Mouse (Mus musculus) left cerebral cortex, postnatal 10 days (tissue): ENCODE measurements around the gene Gpr19. TPM values are rescaled to one million over a fixed set of nuclear protein-coding genes. Genes with fewer than 3 reads are reported as not detected.

Source experiments
- DNase-seq, 2 experiments: peaks; one replicate each; pipeline ENCODE4 v3.0.0; 2021 to 2022; ENCODE audit warnings: low spot score in 2 of 2, mixed read lengths in 1 of 2; ENCODE audit errors: extremely low spot score in 1 of 2
- intact Hi-C: fragments of 180-260 bp; cut with DNase I; formaldehyde crosslinking; loops from one replicate; pipeline ENCODE4 v1.15.1; 2025
- total RNA-seq, 2 experiments: library from RNA; stranded (reverse); gene quantifications; 2 replicates each; pipeline ENCODE4 v1.2.3; 2021

The Gpr19 gene
- total RNA-seq, 2 experiments from 2014 or later: 23.4 to 26.0 TPM

DNA sequence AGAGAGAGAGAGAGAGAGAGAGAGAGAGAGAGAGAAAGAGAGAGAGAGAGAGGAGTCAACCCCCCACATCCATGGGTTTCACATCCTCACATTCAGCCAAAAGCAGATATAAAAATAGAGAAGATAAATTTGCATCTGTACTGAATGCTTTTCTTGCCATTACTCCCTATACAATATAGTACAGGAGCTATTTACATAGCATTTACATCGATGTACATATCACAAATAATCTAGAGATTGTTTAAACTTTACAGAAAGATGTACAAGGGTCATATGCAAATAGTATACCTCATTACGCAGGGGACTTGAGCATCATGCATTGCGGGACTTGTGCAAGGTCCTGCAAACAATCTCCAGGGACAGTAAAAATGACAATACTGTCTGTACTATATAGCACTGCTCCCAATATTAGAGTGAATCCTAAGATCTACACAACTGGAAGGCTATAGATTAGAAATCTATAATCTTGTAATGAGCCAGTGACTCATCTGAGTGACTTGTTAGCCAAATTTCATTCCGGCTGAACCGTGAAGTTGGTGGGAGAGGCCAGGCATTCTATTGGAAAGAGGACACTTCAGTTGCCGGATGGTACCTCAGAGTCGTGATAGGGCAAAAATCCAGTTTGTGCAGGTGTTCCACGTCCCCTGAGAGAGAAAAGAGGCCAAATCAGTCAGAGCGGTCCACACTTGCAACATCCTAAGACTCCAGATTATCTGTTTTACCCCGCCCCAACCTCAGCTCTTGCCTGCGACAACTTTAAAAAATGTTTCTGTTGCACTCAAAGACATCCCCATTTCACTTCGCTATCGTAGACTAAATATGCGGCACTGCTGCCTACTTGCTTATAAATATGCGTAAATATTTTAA lies 1.6 kb downstream of the Gpr19 start:
- intact Hi-C loops: no loop called here
- DNase-seq: no peak

DNA sequence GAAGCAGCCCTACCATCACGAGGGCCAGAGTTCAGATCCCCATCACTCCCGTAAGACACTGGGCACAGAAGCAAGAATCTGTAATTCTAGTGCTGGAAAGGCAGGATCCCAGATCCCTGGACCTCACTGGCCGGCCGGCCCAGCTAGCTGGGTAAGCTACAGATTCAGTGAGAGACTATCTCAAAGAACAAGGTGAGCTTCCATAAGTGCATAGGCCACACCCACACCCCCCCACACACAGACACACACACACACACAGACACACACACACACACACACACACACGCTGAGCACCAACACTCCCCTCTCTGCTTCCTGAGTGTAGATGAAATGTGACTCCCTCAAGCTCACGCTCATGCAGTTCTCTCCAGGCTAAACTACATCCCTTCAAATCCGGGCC lies 7.9 kb downstream of the Gpr19 start:
- intact Hi-C loops: no loop called here
- no peak for DNase-seq

DNA sequence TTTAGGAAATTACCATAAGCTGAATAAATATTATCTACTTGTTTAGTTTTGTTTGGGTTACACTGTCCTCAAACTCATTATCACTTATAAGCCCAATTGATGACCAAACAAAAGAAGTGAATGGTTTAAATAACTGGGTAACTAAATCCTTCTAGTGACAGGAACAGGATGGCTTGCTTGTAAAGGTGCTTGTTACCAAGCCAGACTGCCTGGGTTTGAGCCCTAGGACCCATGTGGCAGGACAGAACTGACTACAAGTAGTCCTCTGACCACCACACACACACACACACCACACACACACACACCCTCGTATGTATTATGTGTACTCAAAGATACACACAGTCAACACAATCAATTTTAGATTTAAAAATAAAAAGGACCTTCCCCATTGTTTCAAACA lies 8.6 kb downstream of the Gpr19 start:
- intact Hi-C loops: loop anchor here (5.0 kb wide), 1 partner anchor 33 kb away; the partner anchor contains the start of gene Cdkn1b
- DNase-seq: no peak

DNA sequence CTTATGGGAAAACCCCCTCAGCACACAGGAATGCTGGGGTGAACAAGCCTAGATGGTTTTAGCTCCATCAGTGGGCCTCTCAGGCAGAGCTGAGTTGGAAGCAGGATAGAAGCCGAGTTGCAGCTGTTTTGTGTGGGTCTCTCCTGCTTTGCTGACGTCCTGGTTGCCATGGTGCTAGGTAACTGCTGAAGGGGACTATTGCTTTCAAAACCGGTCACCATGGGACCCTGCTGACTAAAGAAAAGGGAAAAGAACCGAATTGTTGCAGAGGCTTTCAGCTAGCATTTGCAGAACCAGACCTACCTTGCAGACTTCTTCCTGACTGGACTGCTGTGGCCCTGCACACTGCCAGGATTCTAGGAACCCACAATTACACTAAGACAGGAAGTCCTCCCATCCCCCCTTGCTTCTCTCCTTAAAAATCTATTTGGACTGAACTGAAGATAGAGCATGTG lies 9.8 kb downstream of the Gpr19 start:
- intact Hi-C loops: loop anchor here (5.0 kb wide), 1 partner anchor 34 kb away; the partner anchor contains the start of gene Cdkn1b
- peak; percentile 56 to 76 for DNase-seq

DNA sequence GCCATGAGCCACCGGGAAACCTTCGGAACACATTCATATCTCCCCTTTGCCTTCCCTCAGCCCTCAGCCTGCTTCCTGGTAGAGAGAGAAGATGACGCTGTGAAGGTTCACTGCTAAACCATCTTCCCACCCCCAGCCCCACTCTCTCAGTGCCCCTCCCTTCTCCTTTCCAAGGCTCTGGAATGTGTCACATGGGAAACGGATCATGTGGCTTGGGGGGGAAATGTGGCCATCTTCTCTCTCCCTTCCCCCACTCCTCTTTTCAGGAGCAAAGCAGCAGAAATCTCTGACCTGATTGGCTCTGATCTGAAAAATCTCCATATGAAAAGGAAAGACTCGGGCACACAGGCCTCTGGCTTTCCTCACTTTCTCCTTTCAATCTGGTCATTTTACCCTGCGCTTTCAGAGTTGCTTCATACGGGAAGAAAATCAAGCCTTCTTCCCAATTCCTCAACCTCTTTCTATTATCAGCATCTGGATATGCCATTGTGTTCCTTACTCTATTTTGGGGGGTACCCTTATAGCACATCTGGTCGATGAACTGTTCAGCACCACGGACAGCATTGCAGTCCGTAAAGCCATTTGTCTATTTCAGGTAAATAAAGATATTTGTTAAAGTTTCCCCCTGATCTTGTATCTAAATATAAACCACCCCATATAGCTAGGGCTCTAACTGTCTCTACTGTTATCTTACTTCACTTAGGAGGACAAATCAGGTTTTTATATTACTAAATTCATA lies 10.5 kb downstream of the Gpr19 start:
- DNase-seq: peak; percentile 87 to 90
- intact Hi-C loops: loop anchor here (5.0 kb wide), 1 partner anchor 34 kb away; the partner anchor contains the start of gene Cdkn1b

DNA sequence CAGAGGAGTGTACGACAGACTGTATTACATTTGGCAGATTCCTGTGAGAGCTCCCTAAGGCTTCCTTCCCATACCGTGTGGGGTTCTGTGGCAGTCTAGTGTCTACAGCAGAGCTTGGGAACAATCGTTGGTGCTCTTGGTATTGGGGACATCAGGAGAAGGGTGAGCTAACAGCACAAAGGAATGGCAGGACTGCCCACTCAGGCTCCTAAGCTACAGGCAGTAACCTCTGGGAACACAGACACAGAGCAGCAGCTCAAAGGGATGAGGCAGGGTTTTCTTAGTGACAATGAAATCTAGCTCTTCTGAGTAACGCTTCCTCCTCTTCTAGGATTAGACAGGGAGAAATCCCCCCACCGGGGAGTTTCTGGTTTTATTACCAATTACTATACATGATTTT lies 11.4 kb downstream of the Gpr19 start:
- intact Hi-C loops: loop anchor here (5.0 kb wide), 1 partner anchor 35 kb away; the partner anchor contains the start of gene Cdkn1b

DNA sequence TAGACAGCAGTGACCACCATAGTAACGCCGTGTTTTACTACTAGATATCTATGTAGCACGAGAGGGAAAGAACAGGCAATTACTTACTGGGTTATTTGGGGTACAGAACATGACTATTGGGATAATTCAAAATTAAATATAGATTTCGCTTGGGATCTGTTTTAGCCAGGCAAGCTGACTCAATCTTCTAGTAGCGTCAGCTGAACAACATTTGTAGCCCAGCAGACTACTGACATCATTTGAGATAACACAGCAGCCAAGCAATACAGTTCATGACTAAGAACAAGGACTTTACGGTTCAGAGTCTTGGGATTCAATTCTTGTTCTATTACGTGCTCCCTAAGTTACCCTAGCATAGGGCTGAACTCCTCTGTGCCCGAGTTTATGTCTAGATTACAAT lies 11.9 kb downstream of the Gpr19 start:
- intact Hi-C loops: loop anchor here (5.0 kb wide), 1 partner anchor 36 kb away; the partner anchor contains the start of gene Cdkn1b
- DNase-seq: no peak

More for the DNA sequence above, 11.4 kb downstream of the Gpr19 start:
- DNase-seq: peak in 1 of 2 experiments; percentile 20

DNA sequence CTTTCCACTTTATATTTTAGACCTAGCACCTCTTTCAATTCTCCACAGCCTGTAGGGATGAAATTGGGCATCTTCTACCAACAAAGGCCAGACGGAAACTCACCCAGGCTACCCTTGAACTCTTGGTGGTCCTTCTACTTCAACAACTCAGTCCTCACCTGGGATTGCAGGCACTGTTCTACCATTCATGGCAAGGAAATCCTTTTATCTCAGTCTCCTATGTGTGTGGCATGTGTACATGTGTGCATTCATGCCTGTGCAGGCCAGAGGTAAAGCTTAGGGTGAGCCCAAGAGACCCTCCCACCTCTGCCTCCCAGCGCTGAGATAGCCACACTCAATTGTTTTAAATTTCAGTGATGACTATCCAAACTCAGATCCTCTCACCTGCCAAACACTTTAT lies 12.9 kb downstream of the Gpr19 start:
- intact Hi-C loops: loop anchor here (5.0 kb wide), 1 partner anchor 37 kb away; the partner anchor contains the start of gene Cdkn1b
- DNase-seq: no peak

DNA sequence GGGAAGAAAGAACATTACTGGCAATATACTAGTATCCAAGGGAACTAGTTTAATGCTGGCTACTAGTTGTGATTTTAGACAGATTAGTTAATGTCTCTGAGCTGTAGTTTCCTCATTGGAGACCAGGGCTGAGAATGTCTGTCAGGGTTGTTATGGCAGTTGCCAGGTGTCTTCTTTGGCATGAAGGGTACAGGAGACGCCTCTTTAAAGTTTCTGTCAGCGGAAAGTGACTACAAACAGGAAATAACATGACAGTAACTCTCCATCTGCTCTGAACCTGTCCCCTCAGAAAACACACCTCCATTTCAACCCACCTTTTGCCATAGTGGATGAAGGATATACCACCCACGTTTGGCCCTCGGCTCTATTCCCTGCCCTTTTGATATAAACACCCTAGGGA lies 14.7 kb downstream of the Gpr19 start:
- intact Hi-C loops: no loop called here
- DNase-seq: no peak

DNA sequence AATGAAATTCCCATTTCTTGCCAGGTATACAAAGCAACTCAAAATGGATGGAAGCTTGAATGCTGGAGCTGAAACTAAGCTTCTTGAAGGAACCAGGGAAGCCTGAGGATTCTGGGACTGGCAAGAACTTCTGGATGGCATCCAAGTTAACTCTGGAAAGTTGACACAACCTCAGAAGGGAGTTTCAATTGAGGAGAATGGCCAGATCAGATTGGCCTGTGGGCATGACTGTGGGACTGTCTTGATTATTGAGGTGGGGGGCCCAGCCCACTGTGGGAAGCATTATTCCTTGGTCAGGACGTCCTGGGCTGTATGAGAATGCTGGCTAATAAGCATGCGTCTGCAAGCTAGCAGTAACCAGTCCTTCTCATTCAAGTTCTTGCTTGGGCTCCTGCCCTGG lies 18.3 kb downstream of the Gpr19 start:
- no peak for DNase-seq
- intact Hi-C loops: no loop called here

DNA sequence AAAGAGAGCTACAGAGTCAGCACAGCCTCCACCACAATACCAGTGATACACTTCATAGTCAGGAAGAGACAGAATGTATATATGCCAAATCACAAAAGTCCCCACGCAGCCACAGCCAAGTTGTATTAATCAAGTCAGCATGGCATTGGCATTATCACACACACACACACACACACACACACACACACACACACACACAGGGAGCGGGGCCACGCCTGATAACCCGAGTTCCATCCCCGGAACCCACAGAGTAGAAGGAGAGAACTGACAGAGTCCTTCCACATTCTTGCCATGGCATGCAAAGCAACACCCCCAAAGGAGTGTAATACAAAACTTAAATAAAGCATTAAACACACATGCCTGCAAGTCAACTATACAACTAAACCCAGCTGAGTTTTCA lies 18.8 kb downstream of the Gpr19 start:
- intact Hi-C loops: no loop called here
- no peak for DNase-seq

DNA sequence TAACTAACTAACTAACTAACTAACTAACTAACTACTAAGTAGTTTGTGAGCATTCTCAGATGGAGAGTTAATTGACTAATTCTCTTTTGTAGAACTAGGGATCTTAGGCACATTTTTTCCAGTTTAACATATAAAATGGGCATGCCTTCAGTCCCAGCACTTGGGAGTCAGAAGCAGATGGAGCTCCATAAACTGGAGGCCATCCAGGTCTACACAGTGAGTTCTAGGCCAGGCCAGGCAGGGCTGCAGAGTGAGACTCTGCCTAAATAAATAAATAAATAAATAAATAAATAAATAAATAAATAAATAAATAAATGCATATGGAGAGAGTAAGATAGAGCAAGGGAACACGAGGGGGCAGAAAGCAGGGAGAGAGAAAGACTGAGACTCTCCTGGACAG lies 20.5 kb downstream of the Gpr19 start:
- DNase-seq: no peak
- intact Hi-C loops: no loop called here

DNA sequence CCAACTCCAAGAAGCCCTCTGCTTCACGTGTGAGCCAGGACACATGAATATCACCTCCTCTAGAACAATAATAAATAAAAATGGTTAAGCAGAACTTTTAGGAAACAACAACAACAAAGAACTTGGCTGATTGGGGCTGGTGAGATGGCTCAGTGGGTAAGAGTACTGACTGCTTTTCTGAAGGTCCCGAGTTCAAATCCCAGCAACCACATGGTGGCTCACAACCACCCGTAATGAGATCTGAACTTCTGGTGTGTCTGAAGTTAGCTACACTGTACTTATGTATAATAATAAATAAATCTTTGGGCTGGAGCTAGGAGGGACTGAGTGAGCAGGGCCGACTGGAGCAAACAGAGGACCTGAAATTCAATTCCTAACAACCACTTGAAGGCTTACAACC lies 21.1 kb downstream of the Gpr19 start:
- DNase-seq: no peak
- intact Hi-C loops: no loop called here

DNA sequence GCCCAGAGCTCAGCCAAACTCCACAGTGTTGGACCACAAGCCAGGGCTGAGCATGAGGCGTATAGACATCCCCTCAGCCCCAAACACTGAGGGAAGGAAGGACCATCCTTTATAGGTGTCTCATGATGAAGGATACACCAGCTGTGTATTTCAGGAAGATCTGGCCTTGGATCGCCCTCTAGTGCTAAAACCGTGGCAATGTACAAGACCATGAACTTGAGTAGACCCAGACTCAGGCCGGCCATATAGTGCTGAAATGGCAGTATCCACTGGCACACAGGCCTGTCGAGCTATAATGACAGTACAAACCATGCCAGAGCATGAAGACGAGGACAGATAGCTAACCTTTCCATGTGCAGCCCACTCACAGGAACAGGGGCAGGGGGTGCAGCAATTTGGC lies 21.6 kb downstream of the Gpr19 start:
- intact Hi-C loops: no loop called here

DNA sequence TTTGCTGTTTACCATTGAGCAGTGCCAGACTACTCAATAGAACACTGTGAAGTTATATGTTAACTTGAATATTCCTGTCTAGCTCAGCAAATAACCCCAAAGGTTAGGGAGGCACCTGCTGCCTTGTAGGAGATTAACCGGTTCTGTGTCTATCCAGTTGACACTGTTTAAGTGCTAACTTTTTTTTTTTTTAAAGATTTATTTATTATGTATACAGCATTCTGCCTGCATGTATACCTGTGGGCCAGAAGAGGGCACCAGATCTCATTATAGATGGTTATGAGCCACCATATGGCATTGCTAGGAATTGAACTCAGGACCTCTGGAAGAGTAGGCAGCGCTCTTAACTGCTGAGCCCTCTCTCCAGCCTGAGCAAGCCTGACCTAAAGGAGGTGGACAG lies 25.4 kb downstream of the Gpr19 start:
- no peak for DNase-seq
- intact Hi-C loops: no loop called here

More for the DNA sequence above, 21.6 kb downstream of the Gpr19 start:
- DNase-seq: no peak

DNA sequence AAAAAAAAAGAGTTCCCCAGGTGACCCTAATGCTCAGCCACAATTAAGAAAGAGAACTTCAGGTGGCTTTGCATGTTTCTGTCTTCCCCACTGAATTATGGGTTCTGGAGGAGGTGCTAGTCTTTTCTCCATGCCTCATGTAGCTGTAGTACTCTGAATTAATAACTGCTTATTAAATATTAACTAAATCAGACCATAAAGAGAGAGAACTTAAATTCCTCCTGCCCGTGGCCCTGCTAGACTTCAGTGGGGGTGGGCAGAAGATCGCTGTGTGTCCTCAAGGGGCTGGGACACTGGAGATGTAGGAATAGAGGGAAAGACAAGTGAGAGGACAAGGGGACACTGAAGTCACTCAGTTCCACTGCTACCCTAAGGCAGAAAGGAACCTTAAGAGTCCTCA lies 26.1 kb downstream of the Gpr19 start:
- intact Hi-C loops: no loop called here
- DNase-seq: no peak

DNA sequence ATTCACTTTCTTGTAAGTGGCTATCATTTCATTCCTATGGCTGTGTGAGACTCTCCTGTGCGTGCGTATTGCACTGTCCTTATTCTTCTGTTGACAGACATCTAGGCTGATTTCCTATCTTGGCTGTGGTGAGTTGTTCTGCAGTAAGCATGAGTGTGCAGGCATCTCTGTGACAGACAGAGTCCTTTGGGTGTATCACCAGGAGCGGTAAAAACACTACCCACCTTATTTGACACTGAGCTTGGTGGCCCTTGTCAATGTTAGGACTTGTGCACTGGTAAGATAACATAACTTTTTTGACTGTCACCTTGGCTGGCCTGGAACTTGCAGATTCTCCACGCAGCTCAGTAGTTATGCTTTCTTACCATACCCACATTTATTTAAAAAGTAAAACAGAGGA lies 27.5 kb downstream of the Gpr19 start:
- intact Hi-C loops: no loop called here
- DNase-seq: no peak

DNA sequence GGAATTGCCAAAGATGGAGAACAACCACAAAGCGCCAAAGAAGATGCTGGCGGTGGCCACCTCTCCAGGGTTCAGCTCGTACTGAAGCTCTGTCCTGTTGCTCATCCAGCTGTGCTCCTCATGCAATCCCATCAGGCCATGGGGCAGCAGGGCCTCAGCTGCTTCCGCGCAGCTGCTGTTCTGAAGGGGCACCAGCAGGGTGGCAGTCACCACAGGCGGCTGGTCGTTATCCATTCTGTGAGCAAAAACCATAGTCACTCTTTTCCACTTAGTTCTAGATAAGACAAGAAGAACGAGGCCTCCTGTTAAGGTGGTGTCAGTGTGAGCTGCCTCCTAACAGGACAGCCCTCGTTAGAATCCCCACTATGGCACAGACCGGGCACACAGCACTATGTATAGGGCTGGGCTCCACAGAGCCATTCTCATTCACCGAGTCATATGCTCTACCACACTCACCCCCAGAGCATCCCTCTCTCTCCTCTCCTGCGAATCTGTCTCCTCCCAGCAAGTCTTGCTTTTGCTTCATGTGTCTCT lies 28.1 kb downstream of the Gpr19 start:
- no peak for DNase-seq
- intact Hi-C loops: no loop called here

DNA sequence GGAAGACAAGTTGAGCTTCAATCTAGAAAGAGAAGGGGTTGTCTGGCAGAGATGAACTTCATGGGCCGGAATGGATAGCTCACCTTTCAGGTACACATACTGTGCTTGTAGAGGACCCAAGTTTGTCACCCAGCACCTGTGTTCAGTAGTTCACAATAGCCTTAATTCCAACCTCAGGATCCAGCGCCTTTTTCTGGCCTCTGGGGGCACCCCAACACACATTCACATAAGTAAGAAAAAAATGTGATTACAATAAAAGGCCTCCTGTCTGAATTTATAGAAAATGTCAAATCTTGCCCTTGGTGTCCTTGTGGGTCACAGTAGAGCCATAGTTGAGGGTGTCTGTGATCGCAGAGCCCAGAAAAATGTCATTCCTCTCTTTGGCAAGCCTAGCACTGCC lies 31.1 kb downstream of the Gpr19 start:
- DNase-seq: no peak
- intact Hi-C loops: no loop called here
